Mouse (Mus musculus): ENCODE data around the gene Rasgrf2. TPM values are rescaled to one million over a fixed set of nuclear protein-coding genes. Genes with fewer than 3 reads are reported as not detected.

Gene Rasgrf2
- polyA plus RNA-seq, 1 experiment from 2014 or later, result 0.05 TPM

DNA sequence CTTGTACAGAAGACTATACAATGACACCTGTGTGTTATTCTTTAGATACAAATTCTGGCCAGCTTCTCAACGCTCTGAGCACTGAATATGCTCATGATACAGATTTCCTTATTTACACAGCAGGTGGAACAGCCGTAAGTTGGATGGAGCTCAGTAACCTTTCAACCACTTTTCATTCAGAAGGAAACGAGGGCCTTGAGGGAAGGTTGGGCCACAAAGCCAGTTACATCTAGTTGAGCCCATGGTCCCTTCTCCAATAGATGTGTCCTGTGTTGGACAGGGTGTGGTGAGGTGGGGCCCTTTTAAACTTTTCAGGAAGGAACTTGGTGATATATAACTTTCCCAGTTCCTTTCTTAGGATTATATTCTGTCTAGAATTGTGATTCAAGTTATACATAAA, 277.0 kb downstream of the Rasgrf2 start:
- WGBS (ENCODE audit: insufficient replicate concordance), result 65% methylated on average over 3 of the region's 3 CpGs
- no peak overlapping the region for H3K9ac ChIP-seq (replicated peaks)
- TF ChIP-seq CTCF (IDR thresholded peaks at IDR 0.05; ENCODE audit: low read depth), result no peak
- no peak for TF ChIP-seq EP300 (IDR thresholded peaks at IDR 0.05; ENCODE audit: low read depth)
- no peak overlapping the region for H3K27ac ChIP-seq (ENCODE audit: low read depth)
- H3K4me2 ChIP-seq (ENCODE audit: low read depth, low read length), result no peak overlapping the region
- ATAC-seq (no peak), DNase-seq (no peak)
- no peaks in the 10 kb centered on the region for H3K36me3 ChIP-seq (replicated peaks; ENCODE audit: insufficient read depth, low read length)
- H3K9me3 ChIP-seq (ENCODE audit: low read length), result no peaks in the 10 kb centered on the region
- no peak overlapping the region for H3K4me3 ChIP-seq (ENCODE audit: low read depth, low read length)
- no peaks in the 10 kb centered on the region for H3K27me3 ChIP-seq (ENCODE audit: insufficient read depth, low read length)
- H3K4me1 ChIP-seq (ENCODE audit: insufficient read depth), result no peaks in the 10 kb centered on the region

Other genes with a start within 250 kb of the Rasgrf2 start
- 0.24 and 0.38 TPM in 2 replicates for gene Gm20379, start 174.3 kb upstream of the Rasgrf2 start, polyA plus RNA-seq (2015; fragmentation: Nextera tagmentation; extraction: Ambion mirVana)
- gene Dhfr, start 223.1 kb upstream of the Rasgrf2 start, polyA plus RNA-seq (2015; fragmentation: Nextera tagmentation; extraction: Ambion mirVana), result 10.4 and 11.0 TPM in 2 replicates
- 6.8 and 7.8 TPM in 2 replicates for gene Msh3, start 223.3 kb upstream of the Rasgrf2 start, polyA plus RNA-seq (2015; fragmentation: Nextera tagmentation; extraction: Ambion mirVana)

All from liver, postnatal 0 days (tissue).